Mouse (Mus musculus) megakaryocyte, embryonic 14.5 days (primary cell): ENCODE results near the gene Rbks.

Source experiments
- FLI1 ChIP-seq: IDR thresholded peaks from 2 replicates; pipeline ENCODE4 v1.6.1; 2012; ENCODE audit warnings: low read length, inconsistent platforms, mixed read lengths
- GATA1 ChIP-seq: IDR thresholded peaks from 3 replicates; pipeline ENCODE4 v1.6.1; 2012; ENCODE audit warnings: mixed read lengths, low read length, inconsistent platforms, borderline replicate concordance

DNA sequence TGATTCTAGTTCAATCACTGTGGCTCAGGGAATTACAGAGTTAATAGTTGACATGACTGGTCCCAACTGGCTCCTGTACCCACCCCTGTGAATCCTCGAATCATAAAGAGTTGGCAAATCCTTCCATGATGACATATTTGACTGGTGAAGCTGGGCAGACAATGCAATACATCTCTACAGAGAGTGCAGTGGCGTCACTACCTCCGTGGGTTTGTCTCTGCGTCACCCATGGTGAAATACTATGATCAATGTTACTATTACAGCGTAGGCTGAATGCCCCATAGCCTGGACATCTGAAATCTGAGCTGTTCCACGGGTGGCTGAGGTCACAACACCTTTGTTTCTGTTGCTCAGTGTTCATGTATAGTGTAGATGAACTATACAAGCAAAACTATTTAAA lies 116.2 kb downstream of the Rbks start:
- TF ChIP-seq FLI1 (no peak), GATA1 (no peak)
